Mouse (Mus musculus) neural tube, embryonic 10.5 days (tissue): ENCODE data around the gene Sowaha.

Source experiments
- DNase-seq: peaks from one replicate; pipeline ENCODE4 v3.0.0-alpha.2; 2017; ENCODE audit warnings: low spot score; ENCODE audit errors: extremely low spot score

Gene Sowaha

DNA sequence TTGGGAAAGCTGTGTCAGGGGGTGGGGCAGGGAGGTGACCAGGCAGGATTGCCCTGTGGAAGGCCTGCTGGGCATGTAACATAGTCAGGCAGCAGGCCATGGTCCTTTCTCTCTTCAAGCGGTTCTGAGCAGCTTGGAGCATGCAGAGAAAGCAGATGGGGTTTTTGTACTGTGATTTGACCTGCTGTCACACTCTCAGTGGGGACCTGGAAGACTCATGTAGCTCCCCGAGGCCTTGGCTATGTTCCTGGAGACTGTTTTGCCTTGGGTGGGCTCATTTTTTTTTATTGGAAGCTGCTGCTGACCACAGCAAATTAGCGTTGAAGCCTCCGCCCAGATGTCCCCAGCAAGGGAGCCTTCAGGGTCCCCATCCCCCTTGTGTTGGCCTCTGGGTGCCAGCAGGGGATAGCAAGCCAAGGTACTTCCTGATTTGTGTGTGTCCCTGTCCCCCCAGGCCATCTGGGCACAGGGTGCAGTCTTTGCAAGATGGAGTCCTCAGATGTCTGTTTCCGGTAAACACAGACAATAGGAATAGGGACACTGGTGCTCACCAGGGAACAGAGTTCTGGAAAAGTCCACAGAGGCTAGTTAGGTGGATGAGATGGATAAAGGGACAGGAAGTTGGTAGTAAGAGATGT is 25.1 kb upstream of the Sowaha start:
- DNase-seq: no peak

- no peak for DNase-seq
These were observed 24.3 kb upstream of the Sowaha start for GRCm38 (mm10) chr11:53504376-53504775.

DNA sequence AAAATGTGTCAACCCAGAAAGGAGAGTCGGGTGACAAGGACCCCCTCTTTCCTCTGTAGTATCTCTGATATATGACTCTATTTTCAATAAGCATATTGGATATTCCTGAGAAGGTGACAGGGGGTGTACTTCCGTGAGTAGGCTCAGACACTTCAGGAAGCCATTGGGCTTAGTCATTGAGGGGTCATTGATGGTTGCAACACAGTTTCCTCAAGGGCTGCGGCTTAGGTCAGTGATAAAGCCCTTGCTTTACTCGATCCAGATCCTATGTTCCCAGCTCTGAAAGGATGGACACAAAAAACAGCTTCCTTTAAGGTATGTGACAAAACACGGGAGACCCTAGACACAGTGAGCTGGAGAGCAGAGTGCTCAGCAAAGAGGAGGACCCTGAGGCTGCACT is 23.7 kb upstream of the Sowaha start:
- no peak for DNase-seq

DNA sequence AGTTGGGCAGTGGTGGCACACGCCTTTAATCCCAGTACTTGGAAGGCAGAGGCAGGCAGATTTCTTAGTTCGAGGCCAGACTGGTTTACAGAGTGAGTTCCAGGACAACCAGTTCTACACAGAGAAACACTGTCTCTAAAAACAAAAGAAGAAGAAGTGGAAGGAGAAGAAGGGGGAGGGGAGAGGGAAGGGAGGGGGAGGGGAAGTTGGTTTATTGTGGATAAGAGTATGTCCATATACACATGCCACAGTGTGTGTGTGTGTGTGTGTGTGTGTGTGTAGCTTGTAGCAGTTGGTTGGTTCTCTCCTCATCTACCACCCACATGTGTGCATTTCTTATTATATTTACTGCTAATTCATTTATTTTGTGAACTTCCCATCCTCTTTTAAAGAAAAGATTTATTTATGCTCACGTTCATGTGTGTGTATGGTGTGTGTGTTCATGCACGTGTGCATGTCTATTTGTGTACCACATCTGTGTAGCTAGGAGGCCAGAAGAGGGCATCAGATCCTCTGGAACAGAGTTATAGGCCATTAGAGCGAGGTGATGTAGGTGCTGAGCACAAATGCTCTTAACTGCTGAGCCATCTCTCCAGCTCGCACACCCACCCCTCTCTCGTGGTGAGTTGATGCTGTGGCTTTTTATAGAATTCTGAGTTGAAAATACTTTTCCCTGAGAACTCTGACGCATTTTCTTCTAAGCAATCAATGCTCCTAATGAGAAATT is 22.1 kb upstream of the Sowaha start:
- DNase-seq: no peak

GRCm38 (mm10) chr11:53500569-53500968 is 20.5 kb upstream of the Sowaha start:
- no peak for DNase-seq

GRCm38 (mm10) chr11:53496946-53497345 is 16.9 kb upstream of the Sowaha start:
- DNase-seq: no peak

DNA sequence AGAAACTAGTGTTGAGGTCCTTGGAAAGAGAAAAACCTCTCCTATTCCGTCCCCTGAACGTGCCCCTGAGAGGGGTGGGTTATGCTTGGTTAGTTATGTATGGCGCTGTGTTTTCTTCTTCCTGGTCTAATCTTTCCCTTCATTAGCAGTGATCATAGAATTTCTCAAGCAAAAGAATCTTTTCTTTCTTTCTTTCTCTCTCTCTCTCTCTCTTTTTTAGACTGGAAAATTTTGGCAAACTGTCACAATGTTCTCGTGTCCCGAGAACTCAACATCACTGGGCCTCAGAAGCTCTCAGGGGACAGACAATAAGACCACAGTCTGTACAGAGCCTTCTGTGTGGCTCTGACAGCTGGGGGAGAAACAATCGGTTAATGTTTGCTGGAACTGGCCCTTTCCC is 15.3 kb upstream of the Sowaha start:
- DNase-seq: no peak

DNA sequence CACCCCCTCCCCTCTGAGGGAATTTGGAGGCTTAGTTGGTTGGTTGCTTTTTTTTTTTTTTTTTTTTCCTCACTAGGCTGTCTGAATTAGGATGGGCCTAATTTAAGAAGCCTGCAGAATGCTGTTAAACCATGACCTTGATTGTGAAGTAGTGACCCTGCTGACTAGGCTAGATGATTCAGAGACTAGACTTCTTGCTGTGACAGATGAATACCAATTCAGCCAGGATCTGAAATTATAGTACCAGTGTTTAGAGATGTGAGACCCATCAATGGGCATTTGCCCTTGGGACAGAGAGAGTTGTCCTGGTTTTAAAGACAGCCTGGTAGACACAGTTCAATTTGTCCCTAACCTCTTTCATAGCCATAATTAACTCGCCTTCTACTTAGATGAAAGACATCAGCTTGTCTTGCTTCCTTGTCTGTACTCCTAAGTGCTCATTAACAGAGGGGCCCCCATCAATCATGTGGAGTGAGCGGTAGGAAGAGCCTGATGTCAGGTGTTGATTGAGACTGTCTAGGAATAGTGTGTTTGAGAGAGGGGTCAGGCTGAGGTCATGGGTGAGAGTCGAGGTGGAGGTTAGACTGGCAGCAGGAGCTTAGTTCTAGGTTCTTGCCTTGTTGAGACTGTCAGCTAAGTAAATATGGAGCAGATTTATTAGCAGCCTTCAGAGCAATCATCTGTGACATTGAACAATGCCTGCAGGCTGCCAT is 13.3 kb upstream of the Sowaha start:
- DNase-seq: peak; percentile 54

DNA sequence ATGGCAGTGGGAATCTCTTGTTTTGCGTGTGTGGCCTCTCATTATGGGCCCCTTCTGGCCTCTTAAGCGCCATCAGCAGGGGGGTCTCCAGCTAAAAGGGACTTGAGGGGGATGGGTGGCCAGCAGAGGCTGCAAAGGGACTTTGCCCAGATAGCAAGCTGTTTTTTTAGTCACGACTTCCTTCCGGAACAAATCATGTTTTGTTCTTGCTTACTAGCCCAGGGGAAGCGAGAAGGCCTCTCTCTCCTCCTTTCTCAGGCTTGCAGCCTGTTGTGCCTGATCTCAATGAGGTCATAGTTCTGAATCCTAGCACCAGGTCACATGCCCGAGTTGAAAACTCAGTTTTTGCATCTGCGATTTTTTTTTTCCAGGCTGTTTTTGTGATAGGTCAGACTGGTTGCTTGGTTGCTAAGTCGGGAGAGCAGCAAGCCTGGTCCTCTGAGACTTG is 11.9 kb upstream of the Sowaha start:
- DNase-seq: no peak

DNA sequence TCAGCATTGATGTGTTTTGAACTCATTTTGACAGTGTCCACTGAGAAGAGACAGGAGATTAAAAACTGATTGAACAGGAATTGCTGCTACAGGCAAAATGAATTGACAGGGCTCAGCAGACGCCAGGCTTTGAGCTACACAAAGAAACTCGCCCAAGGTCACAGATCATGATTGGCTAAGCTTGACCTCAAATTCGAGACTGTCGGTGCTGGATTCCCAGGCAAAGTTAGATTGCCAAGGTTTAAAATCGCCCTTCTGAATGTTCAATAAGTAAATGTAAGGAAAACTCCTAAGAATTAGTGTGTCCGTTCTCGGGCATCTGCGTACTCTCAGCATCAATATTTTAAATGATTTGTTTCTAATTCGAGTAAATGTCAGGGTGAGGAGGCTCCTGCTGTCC is 9.3 kb upstream of the Sowaha start:
- no peak for DNase-seq

GRCm38 (mm10) chr11:53489007-53489406 is 8.9 kb upstream of the Sowaha start:
- DNase-seq: no peak

GRCm38 (mm10) chr11:53486822-53487594 is 6.9 kb upstream of the Sowaha start:
- DNase-seq: no peak

- no peak for DNase-seq
These were observed 6.3 kb upstream of the Sowaha start for GRCm38 (mm10) chr11:53486351-53486750.

GRCm38 (mm10) chr11:53485719-53486118 is 5.6 kb upstream of the Sowaha start:
- DNase-seq: no peak

- no peak for DNase-seq
These were observed 3.3 kb upstream of the Sowaha start for GRCm38 (mm10) chr11:53483159-53483891.

DNA sequence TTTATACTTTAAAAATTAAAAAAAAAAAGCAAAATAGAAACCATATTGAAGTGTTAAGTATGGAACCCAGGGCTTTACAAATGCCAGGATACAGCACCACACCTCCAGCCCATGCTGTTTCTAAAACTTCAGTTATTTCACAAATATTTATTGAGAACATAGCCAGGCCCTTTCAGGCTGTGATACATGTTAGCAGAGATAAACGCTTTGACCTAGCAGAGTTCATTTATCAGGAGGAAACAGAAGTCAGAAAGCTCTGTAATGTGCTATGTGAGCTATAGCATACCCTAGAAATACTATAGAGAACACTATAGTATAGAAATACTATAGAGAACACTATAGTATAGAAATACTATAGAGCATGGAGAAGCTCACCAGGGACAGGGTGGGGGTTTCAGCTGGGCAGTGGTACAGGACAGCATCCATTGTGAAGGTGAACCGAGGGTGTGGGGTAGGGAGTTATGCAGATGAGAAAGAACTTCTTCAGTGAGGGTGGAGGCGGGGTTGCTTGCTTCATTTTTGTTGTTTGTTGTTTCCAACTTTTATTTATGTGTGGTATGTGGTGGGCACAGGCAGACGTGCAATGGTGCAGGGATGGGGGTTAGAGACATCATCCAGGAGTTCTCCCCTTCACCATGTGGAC is 1.1 kb upstream of the Sowaha start:
- DNase-seq: no peak

GRCm38 (mm10) chr11:53479171-53479782 is 797 bp downstream of the Sowaha start:
- peak; percentile 55 for DNase-seq

DNA sequence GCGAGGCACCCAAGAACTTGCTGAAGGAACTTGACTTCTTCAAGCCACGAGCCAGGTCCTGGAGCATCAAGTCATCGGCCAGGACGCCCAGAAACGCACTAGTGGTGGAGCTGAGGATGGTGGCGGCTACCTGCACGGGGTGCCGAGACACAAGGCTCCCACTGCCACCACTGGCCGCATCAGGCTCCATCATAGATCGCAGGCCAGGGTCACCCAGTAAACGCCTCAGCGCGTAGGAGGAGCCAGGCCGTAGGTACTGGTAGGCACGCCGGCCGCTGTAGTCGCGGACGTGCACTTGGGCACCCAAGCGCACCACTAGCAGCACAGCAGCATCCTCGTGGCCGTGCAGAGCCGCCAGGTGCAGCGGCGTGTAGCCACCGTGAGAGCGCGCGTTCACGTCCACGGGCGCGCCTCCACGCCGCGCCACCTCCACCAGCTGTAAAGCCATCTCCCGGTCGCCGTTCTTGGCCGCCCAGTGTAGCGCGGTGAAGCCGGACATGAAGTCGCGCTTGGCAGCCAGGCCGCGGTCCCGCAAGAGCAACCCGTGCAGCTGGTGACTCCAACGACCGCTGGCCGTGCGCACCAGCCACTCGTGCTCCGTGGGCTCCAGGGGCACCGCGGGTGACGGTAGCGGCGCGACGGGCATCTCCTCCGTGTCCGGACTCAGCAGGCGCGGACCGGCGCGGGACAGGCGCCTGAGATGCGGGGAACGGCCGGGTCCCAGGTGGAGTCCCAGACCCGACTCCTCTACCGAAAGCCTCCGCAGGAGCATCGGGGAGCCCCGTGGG is 1.5 kb downstream of the Sowaha start:
- peak; percentile 64 for DNase-seq

- DNase-seq: no peak
These were observed 2.2 kb downstream of the Sowaha start for GRCm38 (mm10) chr11:53477833-53478232.
